Mouse (Mus musculus): ENCODE measurements around the gene Krr1. TPM values are rescaled to one million over a fixed set of nuclear protein-coding genes. Genes with fewer than 3 reads are reported as not detected.
"Not testable (repeated sequence)": the region's sequence is repeated elsewhere in the genome, so short reads cannot be mapped to it uniquely, and the experiment has no call there.

Krr1 gene
- total RNA-seq, 2 experiments from 2014 or later: 12.6 to 16.8 TPM

DNA sequence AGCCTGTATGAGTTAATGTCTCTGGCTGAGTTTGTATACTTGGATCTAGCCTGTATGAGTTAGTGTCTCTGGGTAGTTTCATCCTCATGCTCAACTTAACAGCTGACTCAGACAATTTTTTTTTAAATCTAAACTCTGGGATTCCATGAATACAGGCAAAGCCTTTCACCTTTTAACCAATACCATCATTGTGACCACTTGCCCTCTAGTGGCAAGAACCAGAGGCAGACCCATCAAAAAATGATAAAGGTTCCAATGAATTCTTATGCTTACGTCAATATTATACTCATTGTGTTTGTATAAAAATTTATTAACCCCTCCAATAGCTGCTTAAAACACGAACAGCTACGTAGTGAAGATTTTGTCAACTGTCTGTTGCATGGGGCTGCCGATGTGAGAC is 6.1 kb upstream of the Krr1 start:
- ATAC-seq (replicated peaks; ENCODE audit: low FRiP score, poor library complexity, severe bottlenecking): no peak

DNA sequence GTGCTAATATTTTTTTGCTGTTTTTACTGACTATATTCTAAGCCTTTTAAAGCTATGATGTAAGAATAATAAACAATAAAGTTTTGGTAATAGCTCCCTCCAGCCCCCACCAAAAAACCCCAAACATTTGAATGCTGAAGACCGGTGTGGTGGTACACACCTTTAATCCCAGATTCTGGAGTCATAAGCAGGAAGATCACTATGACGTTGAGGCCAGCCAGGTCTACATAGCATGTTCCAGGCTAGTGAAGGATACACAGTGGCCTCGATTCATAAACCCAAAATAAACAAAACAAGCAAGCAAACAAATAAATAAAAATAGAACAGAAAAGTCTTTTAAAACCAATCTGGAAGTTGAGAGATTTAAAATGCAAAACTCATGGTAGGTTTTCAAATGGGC is 535 bp upstream of the Krr1 start:
- ATAC-seq (replicated peaks; ENCODE audit: low FRiP score, poor library complexity, severe bottlenecking): no peak

DNA sequence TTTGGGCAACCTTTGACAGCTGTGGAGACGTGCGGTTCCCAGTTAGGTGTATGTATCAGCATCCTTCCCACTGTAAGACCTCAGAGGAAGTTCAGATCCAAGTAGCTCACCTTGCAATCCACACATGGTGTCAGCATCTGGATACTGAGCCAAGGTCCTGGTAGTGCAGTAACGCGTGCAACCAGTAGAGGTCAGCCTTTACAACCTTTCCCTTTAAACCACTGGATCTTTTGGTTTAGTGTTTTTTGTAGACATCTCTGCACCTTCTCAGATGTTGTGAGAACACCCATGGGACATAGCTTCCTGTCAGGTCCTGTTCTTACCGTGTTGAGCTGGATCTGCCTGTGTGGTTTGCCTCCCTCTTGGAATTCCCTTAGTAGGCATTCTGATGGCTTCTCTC is 5.1 kb downstream of the Krr1 start:
- peak; percentile 36; the same call in 1 of the 2 replicates for ATAC-seq (replicated peaks; ENCODE audit: low FRiP score, poor library complexity, severe bottlenecking)

DNA sequence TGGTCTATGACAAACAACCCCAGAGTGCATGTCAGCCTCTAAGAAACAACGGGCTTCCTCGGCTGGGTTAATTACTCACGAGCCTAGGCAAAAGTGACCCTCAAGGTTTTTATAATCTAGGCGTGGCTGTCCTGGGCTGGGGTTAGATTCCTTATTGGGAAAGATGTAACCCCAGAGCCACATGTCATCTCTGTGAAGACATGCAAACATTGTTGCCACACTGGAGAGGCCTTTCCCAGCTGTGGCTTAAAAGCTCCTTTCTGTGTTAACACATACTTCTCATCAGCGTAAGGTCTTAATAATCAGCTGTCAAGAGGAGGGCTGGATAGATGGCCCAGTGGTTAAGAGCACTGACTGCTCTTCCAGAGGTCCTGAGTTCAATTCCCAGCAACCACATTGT is 10.6 kb downstream of the Krr1 start:
- no peak for ATAC-seq (replicated peaks; ENCODE audit: low FRiP score, poor library complexity, severe bottlenecking)

DNA sequence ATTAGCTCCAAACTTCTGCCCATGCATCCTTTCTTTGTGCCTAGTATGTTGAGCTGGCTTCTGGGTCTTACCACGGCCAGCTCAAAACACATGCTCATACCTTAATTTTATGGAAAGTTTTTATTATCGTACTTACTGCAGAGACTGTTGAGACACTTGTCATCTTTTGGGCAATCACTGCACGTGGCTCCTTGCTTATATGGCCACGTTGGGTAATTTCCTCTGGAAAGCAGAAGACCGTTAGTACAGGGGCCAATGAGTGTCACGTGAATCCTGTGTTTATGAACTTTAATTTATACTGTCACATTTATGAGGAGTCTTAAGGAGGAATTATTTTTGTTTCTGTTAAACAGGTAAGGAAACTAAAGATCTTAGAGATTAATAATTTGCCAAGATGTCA is 14.0 kb downstream of the Krr1 start:
- ATAC-seq (replicated peaks; ENCODE audit: low FRiP score, poor library complexity, severe bottlenecking): no peak

DNA sequence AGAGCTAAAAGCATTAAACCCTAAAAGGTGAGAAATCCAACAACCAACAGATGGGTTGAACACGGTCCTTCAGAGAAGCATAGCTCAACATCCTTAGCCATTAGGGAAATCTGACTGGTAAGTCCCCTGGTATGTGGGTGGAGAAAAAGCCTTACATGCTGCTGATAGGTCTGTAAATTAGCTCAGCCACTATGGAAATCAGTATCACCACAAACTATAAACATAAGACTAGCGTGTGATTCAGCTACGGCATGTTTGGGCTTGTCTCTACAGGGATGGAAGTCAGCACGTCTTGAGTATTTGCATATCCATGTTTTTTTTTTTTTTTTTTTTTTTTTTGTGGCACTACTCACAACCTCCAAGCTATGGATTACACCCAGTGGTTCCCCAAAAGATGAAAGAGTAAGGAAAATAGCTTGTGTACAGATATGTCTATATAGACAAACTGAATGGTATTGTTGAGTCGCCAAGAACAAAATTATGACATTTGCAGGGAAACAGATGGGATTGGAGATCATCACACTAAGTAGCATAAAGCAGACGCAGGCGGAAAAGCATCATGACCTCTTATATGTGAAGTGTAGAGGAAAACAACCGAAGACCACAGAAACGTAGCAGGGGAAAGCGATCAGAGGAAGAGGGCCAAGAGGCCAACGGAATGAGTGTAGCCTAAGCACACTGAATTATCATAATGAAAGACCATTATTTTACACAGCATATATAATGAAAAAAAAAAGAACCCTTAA is 23.5 kb downstream of the Krr1 start:
- no peak for ATAC-seq (replicated peaks; ENCODE audit: low FRiP score, poor library complexity, severe bottlenecking)

DNA sequence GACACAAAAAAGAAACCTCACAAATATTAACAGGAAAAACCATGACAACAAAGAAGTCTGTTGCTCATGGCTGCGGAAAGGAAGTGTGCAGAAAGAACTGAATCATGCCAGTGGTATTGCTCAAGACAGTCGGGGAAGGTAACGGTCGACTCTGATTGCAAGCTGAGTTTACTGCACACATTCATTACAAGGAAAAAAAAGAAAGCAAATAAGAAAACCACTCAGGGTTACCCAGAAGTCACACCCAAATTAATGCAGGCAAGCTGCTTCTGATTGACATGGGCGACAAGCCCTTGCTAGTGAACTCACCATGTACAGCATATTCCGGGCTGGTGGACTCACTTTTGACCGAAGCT is 24.1 kb downstream of the Krr1 start:
- ATAC-seq (replicated peaks; ENCODE audit: low FRiP score, poor library complexity, severe bottlenecking): 0 out of 2 replicates have a peak, but pooled peaks have one; percentile 35

DNA sequence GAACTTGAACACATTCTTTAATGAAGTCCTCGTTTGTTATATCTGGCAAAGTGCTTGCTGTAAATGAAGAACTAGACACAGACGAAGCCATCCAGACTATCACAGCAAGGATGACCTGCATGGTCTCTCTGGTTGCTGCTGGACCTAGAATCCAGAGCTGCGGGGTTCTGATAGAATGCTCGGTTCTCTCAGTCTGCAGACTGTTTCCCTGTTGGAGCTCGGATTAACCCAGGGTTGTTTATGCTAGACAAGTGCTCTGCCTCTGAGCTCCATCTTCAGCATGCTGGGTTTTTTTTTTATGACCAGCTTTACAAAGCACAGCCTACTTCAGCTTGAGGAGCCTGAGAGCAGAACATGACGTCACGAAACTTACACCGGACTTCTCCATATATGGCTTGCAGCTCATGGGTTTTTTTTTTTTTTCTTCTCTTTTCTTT is 24.5 kb downstream of the Krr1 start:
- peak; percentile 48; the same call in 1 of the 2 replicates for ATAC-seq (replicated peaks; ENCODE audit: low FRiP score, poor library complexity, severe bottlenecking)

DNA sequence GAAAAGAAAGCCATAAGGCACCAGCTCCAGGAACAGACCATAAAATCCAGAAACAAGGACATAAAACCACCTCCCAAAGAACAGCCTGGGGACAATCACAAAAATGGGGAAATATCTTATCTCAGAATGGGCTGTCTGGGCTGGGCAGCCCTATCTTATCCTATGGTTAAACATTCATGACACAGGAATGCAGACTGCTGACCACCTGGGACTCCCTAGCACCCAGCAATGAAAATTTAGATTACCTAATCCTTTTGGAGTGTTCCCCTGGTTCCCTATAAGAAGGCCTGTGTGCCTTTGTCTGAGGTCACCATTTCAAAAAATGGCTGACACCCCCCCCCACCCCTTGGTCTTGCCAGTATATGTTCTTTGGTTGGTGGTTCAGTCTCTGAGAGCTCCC is 25.2 kb downstream of the Krr1 start:
- no peak for ATAC-seq (replicated peaks; ENCODE audit: low FRiP score, poor library complexity, severe bottlenecking)

DNA sequence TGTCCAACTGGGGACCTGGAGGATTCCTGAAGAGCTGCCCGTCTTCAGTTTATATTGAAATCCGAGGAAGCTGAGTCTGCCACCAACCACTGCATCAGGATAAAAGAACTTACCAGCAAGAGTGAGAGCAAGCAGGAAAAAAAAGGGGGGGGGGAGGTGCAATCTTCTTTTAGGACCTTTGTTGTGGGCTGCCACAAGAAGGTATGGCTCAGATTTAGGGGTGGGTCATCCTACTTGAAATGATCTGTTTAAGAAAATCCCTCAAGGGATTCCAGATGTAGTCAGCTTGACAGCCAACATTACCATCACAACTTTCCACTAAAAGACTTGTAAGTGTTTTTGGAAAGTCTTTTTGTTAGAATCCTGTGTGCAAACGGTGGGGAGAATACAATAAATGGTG is 27.3 kb downstream of the Krr1 start:
- no peak for ATAC-seq (replicated peaks; ENCODE audit: low FRiP score, poor library complexity, severe bottlenecking)

DNA sequence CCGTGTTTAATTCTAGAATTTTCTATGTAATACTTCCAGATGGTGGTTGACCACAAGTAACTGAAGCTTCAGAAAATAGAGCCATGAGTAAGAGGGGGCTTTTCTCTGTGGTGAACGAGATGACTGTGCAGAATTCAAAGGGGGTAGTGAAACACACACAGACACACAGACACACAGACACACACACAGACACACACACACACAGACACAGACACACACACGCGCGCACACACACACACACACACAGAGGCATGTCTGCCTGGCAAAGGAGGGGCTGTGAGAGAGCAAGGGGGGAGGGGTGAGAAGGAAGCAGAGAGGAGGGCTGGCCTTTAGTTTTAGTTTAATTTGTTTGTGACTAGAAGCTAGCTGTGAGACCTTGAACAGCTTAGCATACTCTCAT is 28.1 kb downstream of the Krr1 start:
- ATAC-seq (replicated peaks; ENCODE audit: low FRiP score, poor library complexity, severe bottlenecking): no peak

DNA sequence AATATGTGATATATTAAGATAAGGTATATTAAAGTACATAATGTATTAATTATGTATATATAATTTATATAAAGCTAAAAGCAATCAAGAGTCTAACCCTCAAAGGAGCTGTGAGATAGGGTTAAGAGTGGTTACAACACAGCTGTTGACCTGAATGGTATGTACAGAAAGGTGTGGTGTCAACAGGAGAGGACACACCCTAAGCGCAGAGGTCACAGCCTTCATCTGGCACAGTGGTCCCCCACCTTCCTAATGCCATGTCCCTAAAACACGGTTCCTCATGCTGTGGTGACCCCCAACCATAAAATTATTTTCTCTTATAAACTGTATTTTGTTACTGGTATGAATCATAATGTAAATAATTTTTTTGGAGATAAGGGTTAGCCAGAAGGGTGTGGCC is 28.9 kb downstream of the Krr1 start:
- peak; percentile 43; the same call in 1 of the 2 replicates for ATAC-seq (replicated peaks; ENCODE audit: low FRiP score, poor library complexity, severe bottlenecking)

DNA sequence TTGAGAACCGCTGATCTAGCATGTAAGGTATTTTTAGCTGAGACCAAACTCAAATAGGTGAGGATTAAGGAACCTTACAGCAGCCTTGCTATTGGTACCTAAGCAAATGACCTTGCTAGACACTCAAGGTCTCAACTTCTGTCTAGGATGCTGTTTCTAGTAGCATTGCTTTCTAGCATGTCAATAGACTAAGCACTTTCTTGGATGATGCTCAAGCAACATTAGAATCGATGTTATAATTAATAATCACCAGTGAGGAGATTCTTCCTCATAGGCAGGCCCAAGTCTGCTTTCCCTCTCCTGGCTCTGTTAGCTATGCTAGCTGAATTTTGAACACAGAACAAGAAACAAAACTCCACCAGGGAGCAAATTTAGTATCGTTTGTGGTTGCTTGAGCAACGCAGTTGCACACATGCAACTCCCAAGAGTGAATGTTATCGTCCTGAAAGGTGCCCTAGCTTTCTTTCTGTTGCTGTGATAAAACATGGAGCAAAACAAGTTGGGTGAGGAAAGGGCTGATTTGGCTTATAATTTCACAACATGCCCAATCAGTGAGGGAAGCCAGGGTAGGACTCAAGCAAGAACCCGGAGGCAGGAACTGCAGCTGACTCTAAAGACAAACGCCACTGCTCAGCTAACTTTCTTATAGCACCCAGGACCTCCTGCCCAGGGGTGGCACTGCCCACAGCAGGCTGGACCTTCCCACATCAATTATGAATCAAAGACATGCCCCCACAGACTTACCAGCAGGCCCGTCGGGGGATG is 29.5 kb downstream of the Krr1 start:
- 0 out of 2 replicates have a peak, but pooled peaks have one; percentile 31 for ATAC-seq (replicated peaks; ENCODE audit: low FRiP score, poor library complexity, severe bottlenecking)

DNA sequence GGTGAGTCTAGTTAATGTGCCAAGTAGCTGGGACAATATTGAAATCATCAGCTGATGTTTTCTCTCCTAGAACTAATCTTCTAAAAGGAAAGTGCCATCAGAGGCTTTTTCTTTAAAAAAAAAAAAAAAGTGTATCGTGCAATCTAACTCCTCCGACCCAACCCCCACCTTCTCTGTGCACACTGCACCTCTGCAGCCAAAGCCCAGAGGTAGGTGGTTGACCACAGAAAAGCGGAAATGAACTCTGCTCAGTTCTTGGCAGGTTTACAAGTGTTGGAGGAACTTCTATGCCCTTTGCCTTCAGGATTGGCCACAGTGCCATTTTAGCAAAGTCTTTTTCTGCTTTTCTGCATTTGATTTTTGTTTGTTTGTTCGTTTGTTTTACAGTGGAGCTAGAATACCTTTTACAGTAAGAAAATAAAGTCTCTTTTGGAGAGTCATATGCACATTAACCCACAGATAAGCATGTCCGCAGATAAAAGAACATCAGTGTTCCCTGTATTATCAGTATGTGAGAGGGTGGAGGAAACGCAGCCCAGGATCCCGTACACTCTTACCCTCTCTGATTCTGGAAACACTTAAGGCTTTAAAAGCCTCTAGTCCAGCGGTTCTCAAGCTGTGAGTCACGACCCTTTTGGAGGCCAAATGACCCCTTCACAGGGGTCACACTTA is 30.2 kb downstream of the Krr1 start, which contains the start of gene Glipr1:
TSS of gene Glipr1 (minus strand) at position 88 of the 672 bp plus-strand sequence.
- ATAC-seq (replicated peaks; ENCODE audit: low FRiP score, poor library complexity, severe bottlenecking): peak; percentile 62

DNA sequence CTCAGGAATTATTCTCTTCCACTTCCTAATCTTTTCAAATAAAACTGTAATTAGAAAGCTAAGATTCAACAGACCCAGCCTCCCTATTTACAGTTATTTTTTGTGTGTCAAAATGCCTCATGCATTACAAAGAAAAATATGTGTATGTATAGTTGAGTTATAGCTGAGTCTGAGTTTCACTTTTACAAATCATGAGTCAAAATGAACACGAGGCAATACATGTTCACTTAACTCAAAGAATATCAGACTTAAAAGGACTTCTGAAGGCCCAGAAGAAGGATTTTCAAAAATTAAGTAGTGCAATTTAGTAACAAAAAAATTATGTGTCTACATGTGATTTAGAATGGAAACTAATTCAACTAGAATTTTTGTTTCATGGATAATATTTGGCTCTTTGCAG is 37.0 kb downstream of the Krr1 start:
- ATAC-seq (replicated peaks; ENCODE audit: low FRiP score, poor library complexity, severe bottlenecking): not testable (repeated sequence)

DNA sequence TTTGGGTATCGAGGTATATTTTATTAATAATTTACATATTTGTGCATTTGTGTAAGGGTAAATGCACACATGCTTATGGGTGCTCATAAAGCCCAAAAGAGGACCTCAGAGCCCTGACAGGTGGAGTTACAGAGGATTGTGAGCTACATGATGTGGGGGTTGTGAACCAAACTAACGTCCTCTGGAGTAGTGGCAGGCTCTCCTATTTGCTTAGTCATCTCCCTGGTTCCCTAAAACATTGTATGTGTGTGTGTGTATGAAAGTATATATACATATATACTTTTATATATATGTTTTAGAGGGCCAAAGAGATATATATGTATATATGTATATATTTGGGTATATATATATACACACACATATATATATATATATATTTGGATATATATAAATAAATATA is 51.1 kb downstream of the Krr1 start:
- ATAC-seq (replicated peaks; ENCODE audit: low FRiP score, poor library complexity, severe bottlenecking): no peak

DNA sequence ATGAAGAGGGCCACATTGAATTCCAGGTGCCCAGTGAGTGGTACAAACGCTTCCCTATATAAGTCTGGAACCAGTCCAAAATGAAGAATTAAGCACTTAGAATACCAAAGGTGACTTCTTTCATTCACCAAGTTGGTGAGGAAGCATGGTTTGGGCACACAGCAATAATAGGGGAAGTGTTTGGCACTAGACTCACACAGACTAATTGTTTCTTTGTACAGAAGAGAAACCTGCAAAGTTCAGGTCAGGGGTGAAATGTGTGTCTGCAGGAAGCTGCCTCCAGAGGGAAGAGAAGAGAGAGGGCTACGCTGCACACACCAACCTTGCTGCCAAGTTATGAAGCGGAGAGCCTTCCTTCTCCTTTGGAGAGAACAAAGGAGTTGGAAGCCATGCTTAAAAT is 56.2 kb downstream of the Krr1 start:
- ATAC-seq (replicated peaks; ENCODE audit: low FRiP score, poor library complexity, severe bottlenecking): not testable (repeated sequence)
